Mouse (Mus musculus): ENCODE data around the gene Fam20c. TPM values are rescaled to one million over a fixed set of nuclear protein-coding genes. Genes with fewer than 3 reads are reported as not detected.

Fam20c gene
- polyA plus RNA-seq, 1 experiment from 2014 or later: 23.3 TPM

DNA sequence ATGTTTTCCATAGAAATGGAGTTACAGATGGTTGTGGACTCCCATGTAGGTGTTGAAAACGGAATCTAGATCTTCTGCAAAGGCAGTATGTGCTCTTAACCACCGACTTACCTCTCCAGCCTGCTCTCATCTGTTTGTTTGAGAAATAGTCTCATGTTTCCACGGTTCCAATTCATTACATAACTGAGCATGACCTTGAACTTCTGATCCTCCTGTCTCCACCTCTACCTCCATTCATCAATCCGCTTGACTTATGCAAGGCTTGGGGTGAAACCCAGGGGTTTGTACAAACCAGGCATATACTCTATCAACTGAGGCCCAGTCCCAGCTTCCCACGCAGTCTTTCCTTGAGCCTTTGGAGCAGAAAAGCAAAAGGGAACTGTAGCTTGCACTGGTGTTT, 12.8 kb upstream of the Fam20c start:
- ATAC-seq (ENCODE audit: low FRiP score): no peak
- H3K9me3 ChIP-seq: no peaks in the 10 kb centered on the region
- no peaks in the 10 kb centered on the region for H3K4me1 ChIP-seq
- no peak overlapping the region for H3K4me3 ChIP-seq (replicated peaks)
- WGBS: 83% methylated on average over 5 of the region's 5 CpGs
- no peak overlapping the region for H3K27ac ChIP-seq
- no peaks in the 10 kb centered on the region for H3K36me3 ChIP-seq (replicated peaks)
- no peaks in the 10 kb centered on the region for H3K27me3 ChIP-seq
- no peak overlapping the region for H3K4me2 ChIP-seq
- H3K9ac ChIP-seq: no peak overlapping the region

DNA sequence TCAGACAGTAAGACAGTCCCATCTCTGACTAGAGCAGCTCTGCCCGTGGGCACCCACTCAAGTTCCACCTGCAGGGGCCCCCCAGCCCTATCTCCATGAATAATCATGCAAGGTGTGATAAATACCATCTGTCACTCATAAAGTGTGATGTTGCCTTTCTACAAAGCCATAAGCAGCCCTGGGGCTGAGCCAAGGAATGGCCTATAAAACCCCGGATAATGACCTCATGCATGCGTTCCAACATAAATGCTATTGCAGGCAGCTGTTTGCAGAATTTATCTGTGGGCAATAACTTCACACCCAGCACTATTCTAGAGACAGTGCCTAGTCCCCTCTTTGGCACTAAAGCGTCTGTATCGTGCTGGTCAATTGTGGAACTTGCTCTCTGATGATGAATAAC, 12.0 kb upstream of the Fam20c start:
- H3K27me3 ChIP-seq: no peaks in the 10 kb centered on the region
- WGBS: 80% methylated on average over 5 of the region's 5 CpGs
- no peak for ATAC-seq (ENCODE audit: low FRiP score)
- 0 out of 2 replicates have a peak overlapping the region, but pooled peaks have one; percentile 1 for H3K27ac ChIP-seq
- no peak overlapping the region for H3K4me3 ChIP-seq (replicated peaks)
- no peak overlapping the region for H3K9ac ChIP-seq
- no peaks in the 10 kb centered on the region for H3K4me1 ChIP-seq
- no peaks in the 10 kb centered on the region for H3K9me3 ChIP-seq
- no peak overlapping the region for H3K4me2 ChIP-seq
- no peaks in the 10 kb centered on the region for H3K36me3 ChIP-seq (replicated peaks)

DNA sequence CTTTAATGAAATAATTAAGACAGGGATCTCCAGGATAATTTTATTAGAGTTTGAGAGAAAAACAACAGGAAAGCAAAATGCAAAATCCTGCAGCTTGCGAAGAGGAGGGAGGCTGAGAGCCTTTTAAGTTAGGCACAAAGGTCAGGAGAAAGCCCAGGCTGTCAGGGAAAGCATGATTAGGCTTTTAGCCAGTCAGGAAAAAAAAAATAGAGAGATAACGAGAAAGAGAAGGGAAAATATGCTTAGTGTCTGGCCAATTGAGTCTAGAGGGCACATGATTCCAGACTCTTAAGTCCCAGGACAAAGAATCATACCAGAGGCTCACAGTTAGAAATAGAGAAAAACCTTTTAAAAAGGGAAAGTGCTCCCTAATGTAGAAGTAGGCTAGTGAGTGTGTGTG, 10.7 kb upstream of the Fam20c start:
- Histone ChIP-seq H3K27ac (no peak overlapping the region), H3K36me3 (replicated peaks) (no peaks in the 10 kb centered on the region), H3K9ac (no peak overlapping the region), H3K27me3 (no peaks in the 10 kb centered on the region), H3K9me3 (no peaks in the 10 kb centered on the region), H3K4me1 (no peaks in the 10 kb centered on the region), H3K4me2 (no peak overlapping the region), H3K4me3 (replicated peaks) (no peak overlapping the region)
- ATAC-seq (ENCODE audit: low FRiP score): no peak
- 17% methylated on average over 2 of the region's 2 CpGs for WGBS

DNA sequence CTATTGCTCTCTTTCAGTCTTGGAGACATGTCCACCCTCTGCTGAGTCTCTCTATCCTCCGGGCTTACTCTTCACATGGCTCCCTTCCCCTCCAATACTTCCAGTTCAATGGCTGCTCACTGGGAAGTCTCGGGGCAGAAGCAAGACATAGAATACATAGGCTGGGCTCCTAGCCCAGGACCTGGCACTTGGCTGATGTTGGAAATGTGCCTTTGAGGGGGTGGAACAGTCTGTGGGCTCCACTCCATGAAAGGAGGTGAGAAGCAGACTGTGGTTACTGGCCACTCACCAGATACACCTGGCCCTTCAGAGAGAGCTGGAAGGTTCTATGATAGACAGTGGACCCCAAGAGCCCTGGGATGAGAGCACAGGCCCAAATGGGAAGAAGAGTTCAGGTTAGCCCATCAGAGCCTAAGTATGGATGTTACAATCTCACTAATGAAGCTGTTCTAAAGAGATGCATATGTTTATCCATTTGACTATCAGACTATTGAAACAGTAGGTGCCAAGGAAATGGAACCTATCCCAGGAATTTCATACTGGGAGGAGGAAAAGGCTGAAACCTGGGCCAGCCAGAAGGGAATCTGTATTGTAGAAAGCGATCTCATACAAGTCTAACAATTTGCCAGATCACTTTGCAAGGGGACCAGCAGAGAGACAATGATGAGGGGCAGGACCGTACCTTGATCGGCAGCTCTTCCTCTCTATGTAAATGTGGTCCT, 8.8 kb upstream of the Fam20c start:
- 89% methylated on average over 5 of the region's 5 CpGs for WGBS
- Histone ChIP-seq H3K4me1 (no peaks in the 10 kb centered on the region), H3K36me3 (replicated peaks) (no peaks in the 10 kb centered on the region), H3K4me3 (replicated peaks) (no peak overlapping the region), H3K4me2 (no peak overlapping the region), H3K9me3 (no peaks in the 10 kb centered on the region), H3K27ac (no peak overlapping the region), H3K9ac (no peak overlapping the region), H3K27me3 (no peaks in the 10 kb centered on the region)
- no peak for ATAC-seq (ENCODE audit: low FRiP score)

DNA sequence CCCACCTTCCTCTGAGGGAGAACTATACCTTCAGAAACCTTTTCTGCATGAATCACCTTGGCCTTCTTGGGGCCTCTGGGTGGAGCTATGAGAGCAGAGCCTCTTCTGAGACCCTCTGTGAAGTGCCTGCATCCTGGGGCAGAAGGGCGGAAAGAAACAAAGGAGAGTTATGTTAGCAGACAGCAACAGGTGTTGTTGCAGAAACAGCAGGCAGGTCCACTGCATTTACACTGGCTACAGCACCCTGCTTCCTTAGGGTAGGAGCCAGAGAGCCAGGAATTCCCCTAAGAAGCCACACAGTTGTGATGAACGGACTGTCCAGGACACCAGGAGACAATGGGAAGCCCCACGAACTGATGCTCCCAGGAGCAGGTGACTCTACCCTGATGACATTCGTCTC, 1.0 kb upstream of the Fam20c start:
- 65% methylated on average over 4 of the region's 4 CpGs for WGBS

DNA sequence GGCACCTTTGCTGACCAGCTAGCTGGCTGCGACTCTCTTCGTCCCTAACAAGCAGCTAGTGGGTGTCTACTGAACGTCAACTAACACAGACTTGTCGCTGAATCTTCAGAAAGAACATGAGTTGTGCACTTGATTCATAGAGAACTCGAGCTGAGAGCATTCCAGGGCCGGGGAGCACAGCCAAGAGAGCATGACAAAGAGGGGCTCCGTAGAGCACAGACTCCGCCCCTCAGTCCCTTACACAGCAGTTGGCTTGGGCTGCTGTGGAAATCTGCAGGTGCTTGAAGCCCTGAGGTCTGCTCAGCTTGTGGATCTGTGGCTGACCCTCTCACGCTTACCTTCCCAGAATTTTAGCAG, 390 bp upstream of the Fam20c start:
- H3K36me3 ChIP-seq (replicated peaks): 0 out of 2 replicates have a peak, but pooled peaks cover 8% of the 10 kb centered on the region
- peak overlapping the region; percentile 67 for H3K4me3 ChIP-seq (replicated peaks)
- peaks cover 39% of the 10 kb centered on the region for H3K4me1 ChIP-seq
- WGBS: 5% methylated on average over 9 of the region's 9 CpGs
- peak overlapping the region; percentile 80 for H3K9ac ChIP-seq
- peaks cover 46% of the 10 kb centered on the region for H3K27me3 ChIP-seq
- peak overlapping the region; percentile 95 for H3K27ac ChIP-seq
- H3K4me2 ChIP-seq: peak overlapping the region; percentile 95
- H3K9me3 ChIP-seq: no peaks in the 10 kb centered on the region
- peak; percentile 53 for ATAC-seq (ENCODE audit: low FRiP score)

More for the DNA sequence above, 1.0 kb upstream of the Fam20c start:
- peaks cover 46% of the 10 kb centered on the region for H3K27me3 ChIP-seq
- ATAC-seq (ENCODE audit: low FRiP score): no peak
- peaks cover 39% of the 10 kb centered on the region for H3K4me1 ChIP-seq
- H3K4me3 ChIP-seq (replicated peaks): peak overlapping the region; percentile 67; the same call in 1 of the 2 replicates
- no peak overlapping the region for H3K27ac ChIP-seq
- H3K9me3 ChIP-seq: no peaks in the 10 kb centered on the region
- peak overlapping the region; percentile 95 for H3K4me2 ChIP-seq
- H3K36me3 ChIP-seq (replicated peaks): 0 out of 2 replicates have a peak, but pooled peaks cover 6% of the 10 kb centered on the region
- peak overlapping the region; percentile 80; the same call in 1 of the 2 replicates for H3K9ac ChIP-seq

DNA sequence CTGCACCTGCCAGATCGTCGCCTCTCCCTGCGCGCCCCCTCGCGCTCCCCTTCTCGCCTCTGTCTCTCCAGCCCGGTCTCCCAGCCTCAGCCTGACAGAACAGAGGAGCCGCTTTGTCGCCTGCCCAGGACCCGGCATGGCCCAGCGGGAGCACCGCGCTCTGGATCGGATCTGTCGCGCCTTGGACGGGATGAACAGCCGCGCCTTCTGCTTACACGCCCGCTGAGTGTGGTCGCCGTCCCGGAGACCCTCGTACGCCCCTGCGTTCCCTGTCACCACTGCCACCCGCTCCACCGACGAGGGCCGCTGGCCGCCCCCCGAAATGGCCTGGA, 773 bp downstream of the Fam20c start:
- peaks cover 43% of the 10 kb centered on the region for H3K4me1 ChIP-seq

DNA sequence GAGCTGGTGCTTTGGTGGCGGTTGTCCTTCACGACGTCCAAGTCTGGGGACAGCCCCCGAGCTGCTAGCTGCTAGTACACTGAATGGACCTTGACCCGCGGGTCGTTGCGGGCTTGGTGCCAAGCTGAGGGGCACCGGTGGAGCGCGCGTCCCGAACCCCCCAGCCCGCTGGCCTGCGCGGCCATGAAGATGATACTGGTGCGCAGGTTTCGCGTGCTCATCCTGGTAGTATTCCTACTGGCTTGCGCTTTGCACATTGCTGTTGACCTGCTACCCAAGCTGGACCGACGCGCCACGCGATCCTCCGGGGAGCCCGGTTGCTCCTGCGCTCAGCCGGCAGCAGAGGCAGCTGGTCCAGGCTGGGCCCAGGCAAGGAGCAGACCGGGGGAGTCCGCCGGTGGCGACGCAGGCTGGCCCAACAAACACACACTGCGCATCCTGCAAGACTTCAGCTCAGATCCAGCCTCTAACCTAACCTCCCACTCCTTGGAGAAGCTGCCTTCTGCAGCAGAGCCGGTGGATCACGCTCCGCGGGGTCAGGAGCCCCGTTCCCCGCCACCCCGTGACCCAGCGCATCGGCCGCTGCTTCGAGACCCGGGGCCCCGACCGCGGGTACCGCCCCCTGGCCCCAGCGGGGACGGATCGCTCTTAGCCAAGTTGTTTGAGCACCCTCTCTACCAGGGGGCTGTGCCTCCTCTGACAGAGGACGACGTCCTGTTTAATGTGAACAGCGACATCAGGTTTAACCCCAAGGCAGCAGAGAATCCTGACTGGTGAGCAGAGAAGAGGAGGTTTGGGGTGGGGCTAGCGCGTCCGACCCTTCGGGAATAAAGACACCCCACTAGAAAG, 1.4 kb downstream of the Fam20c start:
- peaks cover 47% of the 10 kb centered on the region for H3K4me1 ChIP-seq
- WGBS: under 1% methylated on average over 61 of the region's 61 CpGs
- ATAC-seq (ENCODE audit: low FRiP score): 0 out of 2 replicates have a peak, but pooled peaks have one; percentile 2

More for the DNA sequence above, 773 bp downstream of the Fam20c start:
- H3K9ac ChIP-seq: peak overlapping the region; percentile 80
- peaks cover 46% of the 10 kb centered on the region for H3K27me3 ChIP-seq
- WGBS: 0% methylated on average over 34 of the region's 34 CpGs
- 0 out of 2 replicates have a peak, but pooled peaks cover 8% of the 10 kb centered on the region for H3K36me3 ChIP-seq (replicated peaks)
- H3K9me3 ChIP-seq: no peaks in the 10 kb centered on the region
- peak overlapping the region; percentile 67 for H3K4me3 ChIP-seq (replicated peaks)
- peak overlapping the region; percentile 95 for H3K27ac ChIP-seq
- H3K4me2 ChIP-seq: peak overlapping the region; percentile 95
- ATAC-seq (ENCODE audit: low FRiP score): no peak; the same call in 1 of the 2 replicates

DNA sequence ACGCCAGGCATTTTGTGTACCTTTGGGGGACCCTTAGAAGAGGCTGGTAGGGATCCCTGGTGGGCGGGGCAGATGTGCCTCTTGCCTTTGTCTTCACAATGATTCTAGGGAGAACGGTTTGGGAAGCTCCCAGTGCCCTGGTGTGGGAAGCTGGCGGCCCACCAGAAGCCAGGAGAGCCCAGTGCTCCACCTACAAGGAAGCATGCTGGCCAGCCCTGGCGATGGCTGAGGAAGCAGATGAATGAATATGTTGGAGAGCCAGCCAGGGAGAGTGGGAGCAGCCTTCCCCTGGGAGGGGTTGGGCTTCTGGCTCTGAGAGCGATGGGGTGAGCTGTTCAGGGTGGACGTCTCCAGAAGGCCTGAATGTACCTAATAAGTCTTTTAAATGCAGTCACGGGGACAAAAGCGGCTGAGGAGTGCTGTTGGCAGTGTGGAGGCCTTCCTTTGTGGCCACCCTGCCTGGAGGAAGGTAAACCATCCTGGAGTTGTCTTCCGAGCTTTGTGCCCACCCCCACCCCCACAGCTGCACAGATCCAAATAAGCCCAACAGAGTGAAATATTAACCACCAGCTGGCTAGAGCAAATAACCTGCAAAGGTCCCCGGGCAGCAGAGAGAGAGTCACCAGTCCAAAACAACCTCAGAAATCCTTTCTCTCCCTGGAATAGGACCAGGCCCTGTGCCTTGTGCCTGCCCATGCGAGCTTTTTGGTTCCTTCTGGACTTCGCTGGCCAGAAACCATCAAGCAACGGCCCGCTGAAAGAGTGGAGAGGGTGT, 2.2 kb downstream of the Fam20c start:
- no peak for ATAC-seq (ENCODE audit: low FRiP score)
- Histone ChIP-seq H3K27me3 (peaks cover 46% of the 10 kb centered on the region), H3K36me3 (replicated peaks) (peaks cover 15% of the 10 kb centered on the region), H3K9ac (peak overlapping the region; percentile 80), H3K27ac (peak overlapping the region; percentile 95), H3K4me2 (peak overlapping the region; percentile 95), H3K4me1 (peaks cover 51% of the 10 kb centered on the region), H3K9me3 (no peaks in the 10 kb centered on the region), H3K4me3 (replicated peaks) (peak overlapping the region; percentile 67)
- WGBS: 20% methylated on average over 15 of the region's 15 CpGs

More for the DNA sequence above, 1.4 kb downstream of the Fam20c start:
- peaks cover 46% of the 10 kb centered on the region for H3K27me3 ChIP-seq
- no peaks in the 10 kb centered on the region for H3K9me3 ChIP-seq
- H3K9ac ChIP-seq: peak overlapping the region; percentile 80
- H3K27ac ChIP-seq: peak overlapping the region; percentile 95
- peak overlapping the region; percentile 95 for H3K4me2 ChIP-seq
- peak overlapping the region; percentile 67 for H3K4me3 ChIP-seq (replicated peaks)
- H3K36me3 ChIP-seq (replicated peaks): peaks cover 12% of the 10 kb centered on the region

DNA sequence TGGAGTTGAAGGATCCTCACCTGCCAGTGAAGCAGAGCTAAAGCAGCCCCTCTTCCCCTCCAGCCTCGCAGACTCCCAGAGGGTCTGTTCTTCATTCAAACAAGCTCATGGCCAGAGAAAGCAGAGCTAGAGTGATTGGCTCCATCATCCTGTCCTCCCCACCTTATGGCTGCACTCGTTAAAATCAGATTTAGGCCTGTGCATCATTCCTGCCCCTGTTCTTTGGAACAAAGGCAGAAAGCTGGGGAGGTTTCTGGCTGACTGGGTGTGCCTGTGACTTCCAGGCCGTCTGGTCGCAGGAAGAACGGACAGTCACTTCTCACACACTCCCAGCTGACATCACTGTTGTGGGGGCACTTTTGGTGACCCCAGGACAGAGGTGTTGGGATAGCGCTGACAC, 2.8 kb downstream of the Fam20c start:
- no peak overlapping the region; the same call in 1 of the 2 replicates for H3K27ac ChIP-seq
- peaks cover 58% of the 10 kb centered on the region for H3K4me1 ChIP-seq
- H3K27me3 ChIP-seq: peaks cover 46% of the 10 kb centered on the region
- peak overlapping the region; percentile 95 for H3K4me2 ChIP-seq
- no peaks in the 10 kb centered on the region for H3K9me3 ChIP-seq
- peak overlapping the region; percentile 80 for H3K9ac ChIP-seq
- H3K36me3 ChIP-seq (replicated peaks): peaks cover 15% of the 10 kb centered on the region
- no peak for ATAC-seq (ENCODE audit: low FRiP score)
- peak overlapping the region; percentile 67 for H3K4me3 ChIP-seq (replicated peaks)
- 58% methylated on average over 6 of the region's 6 CpGs for WGBS

DNA sequence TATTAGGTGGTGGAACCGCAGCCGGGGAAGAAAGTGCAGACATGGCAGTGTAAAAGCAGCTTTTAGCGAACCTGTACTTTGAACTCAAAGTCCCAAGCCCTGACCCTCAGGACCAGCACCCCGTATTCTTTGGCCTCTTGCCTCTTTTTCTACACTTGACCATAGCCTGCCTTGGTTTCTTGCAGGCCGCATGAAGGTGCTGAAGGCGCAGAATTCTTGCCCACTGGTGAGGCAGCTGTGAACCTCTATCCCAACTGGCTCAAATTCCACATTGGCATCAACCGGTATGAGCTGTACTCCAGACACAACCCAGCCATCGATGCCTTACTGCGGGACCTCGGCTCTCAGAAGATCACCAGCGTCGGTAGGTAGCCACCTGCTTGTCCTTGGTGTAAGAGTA, 3.3 kb downstream of the Fam20c start:
- no peak overlapping the region for H3K9ac ChIP-seq
- peaks cover 15% of the 10 kb centered on the region for H3K36me3 ChIP-seq (replicated peaks)
- no peak for ATAC-seq (ENCODE audit: low FRiP score)
- no peaks in the 10 kb centered on the region for H3K9me3 ChIP-seq
- H3K4me3 ChIP-seq (replicated peaks): peak overlapping the region; percentile 67
- H3K4me2 ChIP-seq: peak overlapping the region; percentile 95
- H3K4me1 ChIP-seq: peaks cover 61% of the 10 kb centered on the region
- no peak overlapping the region for H3K27ac ChIP-seq
- 92% methylated on average over 12 of the region's 12 CpGs for WGBS
- peaks cover 46% of the 10 kb centered on the region for H3K27me3 ChIP-seq

DNA sequence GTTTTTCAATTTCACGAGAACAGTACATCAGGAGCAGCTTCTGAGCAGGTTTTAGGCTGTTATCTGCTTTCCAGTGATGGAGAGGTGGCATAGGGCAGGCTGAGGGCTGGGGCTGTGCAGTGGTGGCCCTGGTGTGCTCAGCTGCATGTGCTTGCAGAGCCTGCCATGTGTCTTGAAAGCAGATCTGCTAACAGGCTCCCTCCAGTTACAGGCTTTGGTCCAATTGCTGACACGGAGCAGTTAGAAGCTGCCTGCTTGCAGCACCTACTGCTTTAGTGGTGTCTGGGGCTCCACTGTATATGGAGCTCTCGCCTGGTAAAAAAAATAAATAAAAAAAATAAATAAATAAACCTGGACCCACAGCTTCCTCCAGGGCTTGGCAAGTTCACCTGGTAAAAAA, 4.2 kb downstream of the Fam20c start:
- peaks cover 37% of the 10 kb centered on the region for H3K27me3 ChIP-seq

More for the DNA sequence above, 4.2 kb downstream of the Fam20c start:
- no peak overlapping the region for H3K4me3 ChIP-seq (replicated peaks)
- 0 out of 2 replicates have a peak overlapping the region, but pooled peaks have one; percentile 95 for H3K4me2 ChIP-seq
- H3K4me1 ChIP-seq: peaks cover 56% of the 10 kb centered on the region
- WGBS: 66% methylated on average over 3 of the region's 3 CpGs
- ATAC-seq (ENCODE audit: low FRiP score): no peak
- peaks cover 19% of the 10 kb centered on the region for H3K36me3 ChIP-seq (replicated peaks)
- H3K9ac ChIP-seq: no peak overlapping the region
- no peak overlapping the region for H3K27ac ChIP-seq
- no peaks in the 10 kb centered on the region for H3K9me3 ChIP-seq
